Mouse (Mus musculus) cerebellum, adult 2 months (tissue): Measurements from ENCODE around the gene Ap5s1. TPM values are rescaled to one million over a fixed set of nuclear protein-coding genes. Genes with fewer than 3 reads are reported as not detected.
A peak's percentile ranks its signal among the peaks of the same experiment; 100 is the strongest.

ENCODE experiments used
- DNase-seq, 2 experiments: peaks; one replicate each; pipeline ENCODE4 v3.0.0; 2021
- H3K27ac ChIP-seq: fragments of 200-500 bp; 2 replicates; pipeline ENCODE4 v1.5.1; 2012; ENCODE audit warnings: low read length, control low read depth, inconsistent platforms; ENCODE audit not compliant: insufficient read depth
- H3K27me3 ChIP-seq: fragments of 200-500 bp; 2 replicates; pipeline ENCODE4 v1.6.1; 2012; ENCODE audit warnings: inconsistent platforms, mild to moderate bottlenecking, low read length, moderate library complexity; ENCODE audit not compliant: control insufficient read depth, insufficient read depth
- H3K4me1 ChIP-seq: fragments of 200-500 bp; 2 replicates; pipeline ENCODE4 v1.6.1; 2011; ENCODE audit warnings: low read length; ENCODE audit not compliant: control insufficient read depth, insufficient read depth
- H3K4me3 ChIP-seq: fragments of 200-500 bp; replicated peaks from 2 replicates; pipeline ENCODE3; 2011; ENCODE audit warnings: mild to moderate bottlenecking, low read depth, low read length, control low read depth; ENCODE audit not compliant: insufficient read depth
- CTCF ChIP-seq: fragments of 200-500 bp; IDR thresholded peaks from 2 replicates; pipeline ENCODE4 v1.5.1; 2011; ENCODE audit warnings: low read depth, mild to moderate bottlenecking, control low read depth, low read length, moderate library complexity, borderline replicate concordance; ENCODE audit not compliant: insufficient read depth
- POLR2A ChIP-seq: fragments of 200-500 bp; IDR thresholded peaks from 2 replicates; pipeline ENCODE4 v1.6.1; 2011; ENCODE audit warnings: low read length, control low read depth, borderline replicate concordance; ENCODE audit not compliant: insufficient read depth
- WGBS: fragments of 180-500 bp; shearing (Covaris S2); methylation state at CpG from one replicate; pipeline ENCODE4 v1.1.7; 2018; 5-methylcytosine and 5-hydroxymethylcytosine counted together
- polyA plus RNA-seq: library from polyadenylated mRNA; depleted of rRNA; stranded (reverse); fragments of >200 nt; gene quantifications from 2 replicates; pipeline ENCODE4 v1.2.3, GENCODE M21; 2012

Ap5s1 gene
- polyA plus RNA-seq, 1 experiment, result 43.7 TPM

DNA sequence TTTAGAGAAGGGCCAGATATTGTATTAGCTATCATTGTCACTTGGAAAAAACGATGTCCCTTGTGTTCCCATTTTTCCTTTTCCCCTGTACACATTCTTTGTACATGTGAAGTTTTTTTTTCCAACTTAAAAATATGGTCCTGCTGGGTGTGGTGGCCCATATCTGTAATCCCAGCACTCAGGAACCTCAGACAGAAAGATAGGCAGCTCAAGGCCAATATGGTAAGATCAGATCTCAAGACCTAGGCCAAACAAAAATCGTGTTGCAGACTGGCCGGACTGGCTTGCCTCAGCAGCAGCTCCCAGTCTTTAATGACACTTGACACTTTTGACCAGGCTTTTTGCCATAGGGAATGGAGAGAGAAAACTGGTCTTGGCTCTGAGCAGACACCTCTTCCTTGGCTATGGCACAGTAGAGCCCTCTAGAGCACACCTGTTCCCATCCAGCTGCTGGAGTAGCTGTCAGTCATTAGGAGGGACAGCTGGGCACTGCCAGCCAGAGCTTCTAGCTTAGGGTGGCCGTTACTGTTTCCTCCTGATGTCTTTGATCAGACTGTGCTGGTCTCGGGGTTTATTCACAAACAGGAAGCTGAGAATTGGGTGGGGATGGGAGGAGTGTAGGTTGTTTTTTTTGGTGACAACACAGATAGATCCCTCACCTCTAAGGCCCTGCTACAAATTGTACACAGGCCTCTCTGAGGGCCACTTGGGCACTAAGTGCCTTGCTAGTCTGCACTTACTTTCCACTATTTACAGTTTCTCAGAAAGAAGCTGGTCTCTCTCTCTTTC lies 17.2 kb upstream of the Ap5s1 start:
- DNase-seq, result no peak
- H3K4me1 ChIP-seq, result peaks cover 6% of the 10 kb centered on the region; the same call in 1 of the 2 replicates
- TF ChIP-seq CTCF, result no peak
- no peak for TF ChIP-seq POLR2A
- no peak overlapping the region for H3K27ac ChIP-seq
- no peak overlapping the region for H3K4me3 ChIP-seq
- WGBS, result 50% methylated on average over 5 of the region's 5 CpGs
- H3K27me3 ChIP-seq, result no peaks in the 10 kb centered on the region

DNA sequence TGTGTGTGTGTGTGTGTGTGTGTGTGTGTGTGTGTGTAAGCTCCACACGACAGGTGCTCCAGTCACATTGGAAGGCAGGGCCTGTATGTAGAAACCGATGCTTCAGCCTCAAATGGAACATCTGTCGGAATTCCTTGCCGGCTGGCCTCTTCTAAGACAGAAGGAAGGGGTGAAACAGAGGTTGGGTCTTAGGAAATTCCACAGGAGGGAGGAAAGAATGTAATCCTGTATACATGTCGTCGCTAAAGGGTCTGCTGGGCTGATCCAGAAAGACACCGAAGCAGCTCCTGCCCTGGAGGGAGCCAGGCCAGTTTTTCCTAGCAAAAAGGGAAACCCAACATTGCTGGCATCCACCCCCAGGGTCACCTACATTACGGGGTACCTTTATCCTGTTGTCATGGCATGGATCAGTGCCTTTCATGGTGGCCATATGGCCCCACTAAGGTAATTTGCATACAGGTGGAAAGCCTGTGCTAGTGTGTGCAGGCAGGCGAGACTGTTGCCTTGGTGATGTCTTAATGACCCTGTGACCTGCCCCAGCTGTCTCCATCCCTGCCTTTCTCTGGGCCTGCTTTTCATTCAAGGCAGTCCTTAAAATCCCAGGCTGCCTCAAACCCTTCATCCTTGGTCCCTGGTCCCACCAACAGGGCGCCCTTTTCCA lies 16.4 kb upstream of the Ap5s1 start:
- Histone ChIP-seq H3K27me3 (no peaks in the 10 kb centered on the region), H3K4me3 (no peak overlapping the region), H3K27ac (no peak overlapping the region), H3K4me1 (peaks cover 6% of the 10 kb centered on the region; the same call in 1 of the 2 replicates)
- DNase-seq, result no peak
- WGBS, result 47% methylated on average over 10 of the region's 10 CpGs
- no peak for TF ChIP-seq CTCF
- TF ChIP-seq POLR2A, result no peak

DNA sequence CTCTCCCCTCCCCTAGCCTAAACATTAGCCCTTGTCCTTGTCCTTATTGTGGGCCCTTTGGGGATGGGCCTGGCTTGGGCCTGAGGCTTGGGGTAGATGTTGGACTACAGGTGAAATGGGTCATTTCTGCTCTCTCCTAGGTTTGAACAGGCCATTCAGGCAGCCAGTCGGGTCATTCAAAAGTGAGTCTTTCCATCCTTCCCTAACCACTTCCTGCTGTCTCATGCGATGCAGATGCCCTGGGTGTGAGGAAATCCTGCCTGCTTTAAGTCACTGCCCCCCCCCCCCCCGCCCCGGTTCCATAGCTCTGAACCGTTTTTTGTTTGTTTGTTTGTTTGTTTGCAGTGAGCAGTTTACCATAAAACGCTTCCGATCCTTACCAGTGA lies 15.9 kb upstream of the Ap5s1 start:
- DNase-seq, result no peak

DNA sequence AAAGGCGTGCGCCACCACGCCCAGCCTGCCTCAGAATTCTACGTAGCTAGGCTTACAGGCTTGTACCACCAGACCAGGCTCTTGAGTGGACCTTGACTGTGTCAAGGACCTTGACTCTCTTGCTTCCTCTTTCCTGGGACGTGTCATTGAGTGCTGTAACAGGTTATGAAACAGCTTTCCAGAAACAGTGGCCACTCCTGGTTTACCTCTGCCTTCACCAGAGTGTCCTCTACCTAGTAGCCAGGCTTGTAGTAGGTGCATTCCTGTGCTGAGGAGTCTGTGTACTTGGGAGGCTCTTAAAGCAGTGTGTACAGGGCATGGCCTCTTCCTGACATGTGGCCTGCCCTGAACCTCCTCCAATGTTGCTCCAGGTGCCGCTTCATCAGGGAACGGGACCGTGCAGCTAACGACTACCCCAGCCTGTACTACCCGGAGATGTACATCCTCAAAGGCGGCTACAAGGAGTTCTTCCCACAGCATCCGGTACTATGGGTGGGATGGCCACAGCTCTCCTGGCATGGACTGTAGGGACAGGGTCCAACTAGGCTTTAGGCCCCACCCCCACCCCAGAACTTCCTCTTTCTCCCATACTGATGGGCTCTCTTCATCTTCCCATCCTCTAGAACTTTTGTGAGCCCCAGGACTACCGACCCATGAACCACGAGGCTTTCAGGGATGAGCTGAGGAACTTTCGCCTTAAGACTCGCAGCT lies 10.1 kb upstream of the Ap5s1 start:
- no peak overlapping the region for H3K27ac ChIP-seq
- H3K4me3 ChIP-seq, result no peak overlapping the region
- TF ChIP-seq CTCF (no peak), POLR2A (no peak)
- no peaks in the 10 kb centered on the region for H3K27me3 ChIP-seq
- 93% methylated on average over 16 of the region's 16 CpGs for WGBS
- H3K4me1 ChIP-seq, result peaks cover 7% of the 10 kb centered on the region; the same call in 1 of the 2 replicates
- DNase-seq, result no peak

More for the DNA sequence above, 15.9 kb upstream of the Ap5s1 start:
- TF ChIP-seq POLR2A (no peak), CTCF (no peak)
- Histone ChIP-seq H3K4me1 (peaks cover 3% of the 10 kb centered on the region; the same call in 1 of the 2 replicates), H3K27ac (no peak overlapping the region), H3K27me3 (no peaks in the 10 kb centered on the region), H3K4me3 (no peak overlapping the region)
- WGBS, result 67% methylated on average over 7 of the region's 7 CpGs

DNA sequence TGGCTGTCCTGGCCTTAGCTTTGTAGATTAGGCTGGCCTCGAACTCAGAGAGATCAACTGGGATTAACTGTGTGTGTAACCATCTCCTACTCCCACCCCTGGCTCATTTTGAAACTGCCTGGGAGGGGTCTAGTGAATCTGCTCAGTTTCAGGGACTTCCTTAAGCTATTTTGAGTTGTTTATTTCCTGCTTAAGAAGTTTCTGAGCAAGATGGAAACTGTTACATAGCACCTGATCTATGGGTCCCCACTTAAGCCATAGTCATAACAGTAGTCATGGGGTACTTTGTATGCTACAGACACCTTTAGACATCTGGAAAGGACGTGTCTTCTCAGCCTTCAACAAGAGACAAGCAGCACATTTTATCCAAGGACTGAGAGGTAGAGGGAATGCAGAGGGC lies 6.2 kb upstream of the Ap5s1 start:
- H3K27ac ChIP-seq, result no peak overlapping the region
- 83% methylated on average over 2 of the region's 2 CpGs for WGBS
- H3K27me3 ChIP-seq, result no peaks in the 10 kb centered on the region
- DNase-seq, result no peak
- H3K4me3 ChIP-seq, result no peak overlapping the region
- H3K4me1 ChIP-seq, result peaks cover 7% of the 10 kb centered on the region; the same call in 1 of the 2 replicates
- TF ChIP-seq CTCF, result no peak
- TF ChIP-seq POLR2A, result no peak

DNA sequence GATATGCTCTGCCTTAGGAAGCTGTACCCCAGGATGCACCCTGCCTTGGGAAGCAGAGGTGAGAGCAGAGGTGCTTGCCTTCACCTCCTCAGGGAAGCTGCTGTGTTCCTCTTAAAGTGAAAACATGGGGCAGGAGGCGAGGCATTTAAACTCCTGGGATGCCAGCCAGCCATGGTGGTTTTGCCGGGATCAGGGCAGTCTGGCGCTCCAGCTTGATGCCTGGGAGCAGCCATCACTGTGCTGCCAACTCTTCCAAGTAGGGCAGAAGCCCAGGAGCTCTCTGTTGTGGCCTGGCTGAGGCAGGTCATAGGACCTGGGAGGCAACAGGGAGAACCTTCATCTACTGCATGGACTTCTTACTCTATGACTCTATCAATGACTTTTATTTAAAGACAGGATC lies 5.6 kb upstream of the Ap5s1 start:
- no peak overlapping the region for H3K27ac ChIP-seq
- no peak for TF ChIP-seq POLR2A
- TF ChIP-seq CTCF, result no peak
- WGBS, result 16% methylated on average over 3 of the region's 3 CpGs
- H3K4me3 ChIP-seq, result no peak overlapping the region
- DNase-seq, result peak; percentile 43 to 60
- no peaks in the 10 kb centered on the region for H3K27me3 ChIP-seq
- peaks cover 7% of the 10 kb centered on the region; the same call in 1 of the 2 replicates for H3K4me1 ChIP-seq

DNA sequence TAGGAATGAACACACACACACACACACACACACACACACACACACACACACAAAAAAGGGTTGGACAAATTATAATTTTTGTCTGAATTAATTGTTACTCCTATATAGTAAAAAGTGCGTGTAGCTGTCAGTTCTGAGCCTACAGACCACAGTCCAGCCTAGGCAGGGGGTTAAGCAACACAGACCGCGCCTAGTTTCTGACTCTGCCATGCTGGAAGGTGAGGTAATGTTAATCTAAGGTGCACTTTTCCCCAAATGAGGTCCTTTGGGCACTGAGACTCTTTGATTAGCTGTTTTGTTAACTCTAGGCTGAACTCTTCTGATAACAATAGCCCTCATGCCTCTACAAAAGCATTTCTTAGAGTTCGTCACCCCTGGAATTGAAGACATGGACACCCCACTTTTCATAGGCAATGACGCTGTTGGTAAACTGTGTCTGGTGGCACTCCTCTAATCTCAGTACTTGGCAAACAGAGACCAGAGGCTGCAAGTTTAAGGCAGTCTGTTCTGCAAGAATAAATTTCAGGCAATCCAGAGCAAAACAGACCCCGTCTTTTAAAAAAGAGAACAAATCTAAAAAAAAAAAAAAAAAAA lies 3.0 kb upstream of the Ap5s1 start:
- Histone ChIP-seq H3K4me1 (peaks cover 7% of the 10 kb centered on the region; the same call in 1 of the 2 replicates), H3K4me3 (no peak overlapping the region), H3K27me3 (no peaks in the 10 kb centered on the region), H3K27ac (no peak overlapping the region)
- TF ChIP-seq POLR2A (no peak), CTCF (no peak)
- no peak for DNase-seq
- 95% methylated on average over 6 of the region's 6 CpGs for whole genome bisulfite sequencing
